Mouse (Mus musculus) embryonic stem cell, embryonic (primary cell): ENCODE data around the gene Gm7861.
"Not testable (repeated sequence)": the region's sequence is repeated elsewhere in the genome, so short reads cannot be mapped to it uniquely, and the experiment has no call there.

Experiments
- CTCF ChIA-PET, 4 experiments: fragments of 300-600 bp in 2 of 4; fragments of 350-600 bp in 2 of 4; sonication (Branson Sonifier 250); formaldehyde crosslinking; loops; one replicate each; lab custom pipeline; 2022; ENCODE audit warnings: inconsistent platforms in 2 of 4; lab: Charles Lee
- POLR2A ChIA-PET, 4 experiments: fragments of 300-600 bp in 2 of 4; fragments of 350-600 bp in 2 of 4; sonication (Branson Sonifier 250); formaldehyde crosslinking; loops; one replicate each; lab custom pipeline; 2022; ENCODE audit warnings: antibody characterized with exemption in 4 of 4, inconsistent platforms in 1 of 4; lab: Charles Lee

The Gm7861 gene

GRCm38 (mm10) chr8:21594408-21594807 is at the start of gene Gm7861:
Gene Gm7861 (minus strand): TSS chr8:21594508.
- CTCF ChIA-PET, POLR2A ChIA-PET: not testable (repeated sequence)

- CTCF ChIA-PET, POLR2A ChIA-PET: not testable (repeated sequence)
Observed at GRCm38 (mm10) chr8:21617883-21618282, 23.6 kb upstream of the Gm7861 start, which contains the start of gene Defa26. Gene Defa26 (plus strand): TSS chr8:21618183.

GRCm38 (mm10) chr8:21582706-21583105 is 11.6 kb downstream of the Gm7861 start, which contains the start of gene Defa28:
Gene Defa28 (plus strand): TSS chr8:21583006.
- CTCF ChIA-PET, POLR2A ChIA-PET: not testable (repeated sequence)

- CTCF ChIA-PET, POLR2A ChIA-PET: not testable (repeated sequence)
Observed at GRCm38 (mm10) chr8:21565086-21565485, 29.2 kb downstream of the Gm7861 start, which contains the start of gene Defa37. Gene Defa37 (plus strand): TSS chr8:21565386.
